8 mouse cellular contexts compared by ENCODE assay signal in the genomic region with DNA sequence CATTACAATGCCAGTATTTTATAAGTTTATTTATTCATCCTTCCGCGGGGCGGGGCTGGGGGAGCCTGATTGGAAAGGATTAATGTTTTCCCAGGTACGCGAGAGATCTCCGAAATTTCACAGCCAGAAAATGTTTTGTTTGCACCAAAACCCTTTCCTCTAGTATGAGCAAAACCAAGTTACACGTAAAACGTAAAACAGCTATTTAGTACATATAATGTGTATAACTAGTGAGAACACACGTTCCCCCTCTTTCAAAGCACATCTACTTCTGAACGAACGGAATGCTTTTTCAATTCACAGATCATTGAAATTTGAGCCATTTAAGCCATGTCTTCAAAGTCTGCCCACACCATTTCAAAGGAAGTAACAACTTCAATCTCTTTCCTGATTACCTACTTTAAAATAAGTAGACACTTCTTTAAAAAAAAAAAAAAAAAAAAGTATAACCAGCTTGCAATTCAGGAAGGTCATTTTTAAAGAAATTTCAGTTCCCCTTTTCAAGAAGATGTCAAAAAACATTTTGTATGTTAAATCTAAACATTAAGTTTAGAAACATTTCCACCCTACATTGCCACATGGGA. TPM values are rescaled to one million over a fixed set of nuclear protein-coding genes. Genes with fewer than 3 reads are reported as not detected.
DNase-seq lines count a peak whose midpoint lies in the region; ATAC-seq and TF ChIP-seq lines count a peak whose summit lies in the region.

No protein-coding gene starts in this region.

- peaks cover 16% of the 10 kb centered on the region for H3K4me1 ChIP-seq in heart, embryonic 16.5 days (ENCODE audit: control insufficient read depth, insufficient read depth, low read length)
- no peaks in the 10 kb centered on the region; the same call in 1 of the 2 replicates for H3K4me1 ChIP-seq in bone marrow, adult 2 months (ENCODE audit: control insufficient read depth, insufficient read depth, low read length)
- H3K4me1 ChIP-seq in hindbrain, embryonic 15.5 days (replicated peaks), result peaks cover 25% of the 10 kb centered on the region
- peaks cover 6% of the 10 kb centered on the region; the same call in 1 of the 2 replicates for H3K4me1 ChIP-seq in midbrain, postnatal 0 days (ENCODE audit: insufficient read depth, low read length)

- peak overlapping the region; percentile 98 for H3K4me3 ChIP-seq in heart, embryonic 16.5 days (ENCODE audit: low read length)
- peak overlapping the region; percentile 80 for H3K4me3 ChIP-seq in bone marrow, adult 2 months (replicated peaks; ENCODE audit: control insufficient read depth, low read depth, low read length)
- H3K4me3 ChIP-seq in hindbrain, embryonic 15.5 days, result peak overlapping the region; percentile 65
- peak overlapping the region; percentile 81 for H3K4me3 ChIP-seq in midbrain, postnatal 0 days (ENCODE audit: low read depth, low read length)

- no peaks in the 10 kb centered on the region for H3K27me3 ChIP-seq in heart, embryonic 16.5 days (ENCODE audit: control insufficient read depth, insufficient read depth, low read length)
- H3K27me3 ChIP-seq in hindbrain, embryonic 15.5 days, result no peaks in the 10 kb centered on the region
- no peaks in the 10 kb centered on the region for H3K27me3 ChIP-seq in midbrain, postnatal 0 days (ENCODE audit: insufficient read depth, low read length)

- peak overlapping the region; percentile 85 for H3K4me2 ChIP-seq in heart, embryonic 16.5 days (ENCODE audit: low read depth, low read length)
- peak overlapping the region; percentile 78 for H3K4me2 ChIP-seq in hindbrain, embryonic 15.5 days
- peak overlapping the region; percentile 92 for H3K4me2 ChIP-seq in midbrain, postnatal 0 days (ENCODE audit: low read depth, low read length, poor library complexity, severe bottlenecking)

- no peak for TF ChIP-seq POLR2A in bone marrow, adult 2 months (IDR thresholded peaks at IDR 0.05; ENCODE audit: borderline replicate concordance, control insufficient read depth, low read depth, low read length)

- DNase-seq in heart, adult 8-10 months (ENCODE audit: low spot score), result no peak
- DNase-seq in midbrain, postnatal 0 days (ENCODE audit: low spot score), result no peak
- DNase-seq in embryo, embryonic 10 days (ENCODE audit: low spot score), result no peak
- no peak for DNase-seq in ovary, postnatal 10 days (ENCODE audit: low spot score)
- no peak for DNase-seq in cerebellum, postnatal 10 days

- H3K36me3 ChIP-seq in heart, embryonic 16.5 days (ENCODE audit: control insufficient read depth, insufficient read depth), result no peaks in the 10 kb centered on the region
- H3K36me3 ChIP-seq in hindbrain, embryonic 15.5 days, result no peaks in the 10 kb centered on the region
- H3K36me3 ChIP-seq in midbrain, postnatal 0 days (ENCODE audit: insufficient read depth, low read length), result no peaks in the 10 kb centered on the region

- H3K9me3 ChIP-seq in heart, embryonic 16.5 days (replicated peaks; ENCODE audit: control insufficient read depth, low read length), result no peaks in the 10 kb centered on the region
- no peaks in the 10 kb centered on the region for H3K9me3 ChIP-seq in hindbrain, embryonic 15.5 days
- H3K9me3 ChIP-seq in midbrain, postnatal 0 days (ENCODE audit: low read length), result no peaks in the 10 kb centered on the region

- TF ChIP-seq CTCF in bone marrow, adult 2 months (IDR thresholded peaks at IDR 0.05; ENCODE audit: control insufficient read depth, insufficient read depth, low read length), result no peak
- no peak for TF ChIP-seq CTCF in midbrain, postnatal 0 days (IDR thresholded peaks at IDR 0.05)

- peak overlapping the region; percentile 85 for H3K9ac ChIP-seq in heart, embryonic 16.5 days (ENCODE audit: low read length)
- peak overlapping the region; percentile 70 for H3K9ac ChIP-seq in hindbrain, embryonic 15.5 days
- peak overlapping the region; percentile 86; the same call in 1 of the 2 replicates for H3K9ac ChIP-seq in midbrain, postnatal 0 days (replicated peaks; ENCODE audit: low read length, poor library complexity, severe bottlenecking)

- ATAC-seq in heart, embryonic 16.5 days (replicated peaks; ENCODE audit: extremely low read depth, insufficient read depth, low FRiP score), result no peak
- ATAC-seq in hindbrain, embryonic 15.5 days (ENCODE audit: low FRiP score, low read depth), result no peak
- ATAC-seq in midbrain, postnatal 0 days (ENCODE audit: low FRiP score), result no peak

- WGBS in heart, embryonic 16.5 days, result 24% methylated on average over 11 of the region's 11 CpGs
- WGBS in bone marrow, adult 2 months, result 1% methylated on average over 11 of the region's 11 CpGs
- 18% methylated on average over 11 of the region's 11 CpGs for WGBS in hindbrain, embryonic 15.5 days
- 14% methylated on average over 11 of the region's 11 CpGs for WGBS in midbrain, postnatal 0 days

- H3K27ac ChIP-seq in heart, embryonic 16.5 days (ENCODE audit: low read length), result no peak overlapping the region
- peak overlapping the region; percentile 90; the same call in 1 of the 2 replicates for H3K27ac ChIP-seq in bone marrow, adult 2 months (ENCODE audit: control insufficient read depth, insufficient read depth, low read depth, low read length, poor library complexity)
- H3K27ac ChIP-seq in hindbrain, embryonic 15.5 days (replicated peaks), result peak overlapping the region; percentile 83; the same call in 1 of the 2 replicates
- H3K27ac ChIP-seq in midbrain, postnatal 0 days (ENCODE audit: low read depth, low read length), result no peak overlapping the region

RNA-seq across cellular contexts. Expression of a gene that starts 0.9 kb away (rescaled TPM):
- polyA plus RNA-seq in heart, embryonic 16.5 days (2015; fragmentation: Nextera tagmentation; extraction: Ambion mirVana), result 27.6 and 27.7 TPM in 2 replicates
- 10 to 100 TPM; 18.3 to 25.8 (median 22.7) TPM for total RNA-seq in heart, adult 8-10 months (2022)
- 46.2 and 50.7 TPM in 2 replicates for polyA plus RNA-seq in bone marrow, adult 2 months (2011; ENCODE audit: insufficient read depth, insufficient read length, low replicate concordance, missing spikeins)
- polyA plus RNA-seq in hindbrain, embryonic 15.5 days (2015; fragmentation: Nextera tagmentation; extraction: Ambion mirVana), result 18.0 and 20.1 TPM in 2 replicates
- 32.0 and 35.8 TPM in 2 replicates for total RNA-seq in midbrain, postnatal 0 days (2014; rRNA removed)
- 9.7 and 10.5 TPM in 2 replicates for polyA plus RNA-seq in midbrain, postnatal 0 days (2015; fragmentation: Nextera tagmentation; extraction: Ambion mirVana)

RNA-seq across cellular contexts. Expression of a gene that starts 31.3 kb away (rescaled TPM):
- polyA plus RNA-seq in heart, embryonic 16.5 days (2015; fragmentation: Nextera tagmentation; extraction: Ambion mirVana), result 80.2 and 88.0 TPM in 2 replicates
- 100 to 1,000 TPM; 207 to 255 (median 235) TPM for total RNA-seq in heart, adult 8-10 months (2022)
- polyA plus RNA-seq in bone marrow, adult 2 months (2011; ENCODE audit: insufficient read depth, insufficient read length, low replicate concordance, missing spikeins), result 7.7 and 15.2 TPM in 2 replicates
- 36.7 and 41.3 TPM in 2 replicates for polyA plus RNA-seq in hindbrain, embryonic 15.5 days (2015; fragmentation: Nextera tagmentation; extraction: Ambion mirVana)
- total RNA-seq in midbrain, postnatal 0 days (2014; rRNA removed), result 27.7 and 29.7 TPM in 2 replicates
- 33.0 and 39.4 TPM in 2 replicates for polyA plus RNA-seq in midbrain, postnatal 0 days (2015; fragmentation: Nextera tagmentation; extraction: Ambion mirVana)

Comparison
In these comparisons a context has a peak if more than half of its experiments do, and no peak if none do; other contexts are left out.
1. H3K27ac ChIP-seq: peak in bone marrow, adult 2 months (single experiment) and hindbrain, embryonic 15.5 days (single experiment); none in heart, embryonic 16.5 days (single experiment) and midbrain, postnatal 0 days (single experiment).
2. Peak in every context shown above with its lines, with median percentiles within 50 percentile points of each other: H3K4me2 ChIP-seq, H3K4me3 ChIP-seq and H3K9ac ChIP-seq.